Mouse (Mus musculus) cerebellum, adult 8-10 months (tissue): ENCODE results near the gene Coro2a.
"Not testable (repeated sequence)": the region's sequence is repeated elsewhere in the genome, so short reads cannot be mapped to it uniquely, and the experiment has no call there.

Source experiments
- DNase-seq: peaks from one replicate; pipeline ENCODE4 v3.0.0; 2022

Gene Coro2a

DNA sequence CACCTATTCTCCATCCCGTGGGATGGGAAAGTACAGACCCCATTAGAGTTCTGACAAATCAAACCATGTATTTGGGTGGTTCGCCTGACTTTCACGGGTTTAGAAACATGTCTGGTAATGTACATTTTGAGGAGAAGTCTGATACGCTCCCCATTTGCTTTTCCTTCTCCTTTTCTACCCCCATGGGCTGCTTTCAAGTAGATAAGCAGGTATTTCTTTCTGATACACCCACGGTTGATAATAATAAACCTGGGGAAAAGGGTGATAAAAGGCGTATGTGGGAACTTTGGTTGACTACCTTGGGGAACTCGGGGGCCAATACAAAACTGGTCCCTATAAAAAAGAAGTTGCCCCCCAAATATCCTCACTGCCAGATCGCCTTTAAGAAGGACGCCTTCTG is 20.0 kb downstream of the Coro2a start:
- DNase-seq, result not testable (repeated sequence)

DNA sequence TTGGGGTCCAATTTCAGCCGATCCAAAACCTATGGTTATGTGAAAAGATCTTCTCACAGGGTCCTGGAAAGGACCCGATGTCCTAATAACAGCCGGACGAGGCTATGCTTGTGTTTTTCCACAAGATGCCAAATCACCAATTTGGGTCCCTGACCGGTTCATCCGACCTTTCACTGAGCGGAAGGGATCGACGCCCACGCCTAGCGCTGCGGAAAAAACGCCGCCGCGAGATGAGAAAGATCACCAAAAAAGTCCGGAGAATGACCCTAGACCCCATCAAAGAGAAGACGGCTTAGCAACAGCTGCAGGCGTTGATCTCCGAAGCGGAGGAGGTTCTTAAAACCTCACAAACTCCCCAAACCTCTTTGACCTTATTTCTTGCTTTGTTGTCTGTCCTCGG is 20.4 kb downstream of the Coro2a start:
- DNase-seq, result not testable (repeated sequence)

DNA sequence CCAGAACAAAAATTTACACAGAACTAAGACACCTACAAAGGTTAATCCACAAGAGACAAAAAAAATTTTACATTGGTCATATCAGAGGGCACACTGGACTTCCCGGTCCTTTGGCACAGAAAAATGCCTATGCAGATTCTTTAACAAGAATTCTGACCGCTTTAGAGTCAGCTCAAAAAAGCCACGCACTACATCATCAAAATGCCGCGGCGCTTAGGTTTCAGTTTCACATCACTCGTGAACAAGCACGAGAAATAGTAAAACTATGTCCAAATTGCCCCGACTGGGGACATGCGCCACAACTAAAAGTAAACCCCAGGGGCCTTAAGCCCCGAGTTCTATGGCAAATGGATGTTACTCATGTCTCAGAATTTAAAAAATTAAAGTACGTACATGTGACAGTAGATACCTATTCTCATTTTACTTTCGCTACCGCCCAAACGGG is 21.2 kb downstream of the Coro2a start:
- DNase-seq, result not testable (repeated sequence)

DNA sequence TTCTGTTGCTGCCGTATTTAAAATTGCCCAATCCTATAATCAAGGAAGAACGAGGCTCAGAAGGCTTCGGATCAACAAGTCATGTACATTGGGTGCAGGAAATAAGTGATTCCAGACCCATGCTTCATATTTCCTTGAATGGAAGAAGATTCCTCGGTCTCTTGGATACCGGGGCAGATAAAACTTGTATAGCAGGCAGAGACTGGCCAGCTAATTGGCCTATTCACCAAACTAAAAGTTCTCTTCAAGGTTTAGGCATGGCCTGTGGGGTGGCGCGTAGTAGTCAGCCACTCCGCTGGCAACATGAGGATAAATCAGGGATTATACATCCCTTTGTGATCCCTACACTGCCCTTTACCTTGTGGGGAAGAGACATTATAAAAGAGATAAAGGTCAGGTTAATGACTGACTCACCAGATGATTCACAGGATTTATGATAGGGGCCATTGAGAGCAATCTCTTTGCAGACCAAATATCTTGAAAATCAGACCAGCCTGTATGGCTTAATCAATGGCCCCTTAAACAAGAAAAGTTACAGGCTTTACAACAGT is 23.1 kb downstream of the Coro2a start:
- not testable (repeated sequence) for DNase-seq

DNA sequence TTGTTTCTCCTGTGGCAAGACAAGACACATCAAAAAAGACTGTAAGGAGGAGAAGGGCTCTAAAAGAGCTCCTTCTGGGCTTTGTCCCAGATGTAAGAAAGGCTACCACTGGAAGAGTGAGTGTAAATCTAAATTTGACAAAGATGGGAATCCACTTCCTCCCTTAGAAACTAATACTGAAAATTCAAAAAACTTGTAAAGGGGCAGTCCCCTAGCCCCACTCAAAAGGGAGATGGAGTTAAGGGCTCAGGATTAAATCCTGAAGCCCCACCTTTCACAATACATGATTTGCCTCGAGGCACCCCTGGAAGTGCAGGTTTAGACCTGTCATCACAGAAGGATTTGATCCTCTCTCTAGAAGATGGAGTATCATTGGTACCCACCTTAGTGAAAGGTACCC is 23.8 kb downstream of the Coro2a start:
- no peak for DNase-seq

DNA sequence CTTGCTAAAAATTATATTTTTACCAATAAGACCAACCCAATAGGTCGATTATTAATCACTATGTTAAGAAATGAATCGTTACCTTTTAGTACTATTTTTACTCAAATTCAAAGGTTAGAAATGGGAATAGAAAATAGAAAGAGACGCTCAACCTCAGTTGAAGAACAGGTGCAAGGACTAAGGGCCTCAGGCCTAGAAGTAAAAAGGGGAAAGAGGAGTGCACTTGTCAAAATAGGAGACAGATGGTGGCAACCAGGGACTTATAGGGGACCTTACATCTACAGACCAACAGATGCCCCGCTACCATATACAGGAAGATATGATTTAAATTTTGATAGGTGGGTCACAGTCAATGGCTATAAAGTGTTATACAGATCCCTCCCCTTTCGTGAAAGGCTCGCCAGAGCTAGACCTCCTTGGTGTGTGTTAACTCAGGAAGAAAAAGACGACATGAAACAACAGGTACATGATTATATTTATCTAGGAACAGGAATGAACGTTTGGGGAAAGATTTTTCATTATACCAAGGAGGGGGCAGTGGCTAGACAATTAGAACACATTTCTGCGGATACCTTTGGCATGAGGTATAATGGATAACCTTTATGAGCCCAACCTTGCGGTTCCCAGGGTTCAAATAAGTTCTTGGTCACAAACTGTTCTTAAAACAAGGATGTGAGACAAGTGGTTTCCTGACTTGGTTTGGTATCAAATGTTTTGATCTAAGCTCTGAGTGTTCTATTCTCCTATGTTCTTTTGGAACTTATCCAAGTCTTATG is 26.3 kb downstream of the Coro2a start:
- not testable (repeated sequence) for DNase-seq

DNA sequence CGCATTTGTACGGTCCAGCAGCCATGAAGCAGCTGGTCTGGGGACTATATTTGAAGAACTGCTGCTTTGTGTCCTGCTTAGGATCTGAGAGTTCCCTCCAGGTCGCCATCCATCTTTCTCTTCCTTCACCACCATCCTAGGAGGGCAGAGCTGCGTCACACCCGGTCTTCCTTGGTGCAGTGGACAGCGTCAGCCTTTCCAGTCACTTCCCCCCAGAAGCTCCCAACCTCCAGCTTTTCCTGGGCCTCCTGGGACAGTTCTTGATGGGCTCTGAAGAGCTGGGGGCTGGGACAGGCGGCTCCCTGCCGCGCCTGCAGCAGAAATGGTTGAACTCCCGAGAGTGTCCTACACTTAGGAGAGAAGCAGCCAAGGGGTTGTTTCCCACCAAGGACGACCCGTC is 27.2 kb downstream of the Coro2a start:
- DNase-seq, result no peak

DNA sequence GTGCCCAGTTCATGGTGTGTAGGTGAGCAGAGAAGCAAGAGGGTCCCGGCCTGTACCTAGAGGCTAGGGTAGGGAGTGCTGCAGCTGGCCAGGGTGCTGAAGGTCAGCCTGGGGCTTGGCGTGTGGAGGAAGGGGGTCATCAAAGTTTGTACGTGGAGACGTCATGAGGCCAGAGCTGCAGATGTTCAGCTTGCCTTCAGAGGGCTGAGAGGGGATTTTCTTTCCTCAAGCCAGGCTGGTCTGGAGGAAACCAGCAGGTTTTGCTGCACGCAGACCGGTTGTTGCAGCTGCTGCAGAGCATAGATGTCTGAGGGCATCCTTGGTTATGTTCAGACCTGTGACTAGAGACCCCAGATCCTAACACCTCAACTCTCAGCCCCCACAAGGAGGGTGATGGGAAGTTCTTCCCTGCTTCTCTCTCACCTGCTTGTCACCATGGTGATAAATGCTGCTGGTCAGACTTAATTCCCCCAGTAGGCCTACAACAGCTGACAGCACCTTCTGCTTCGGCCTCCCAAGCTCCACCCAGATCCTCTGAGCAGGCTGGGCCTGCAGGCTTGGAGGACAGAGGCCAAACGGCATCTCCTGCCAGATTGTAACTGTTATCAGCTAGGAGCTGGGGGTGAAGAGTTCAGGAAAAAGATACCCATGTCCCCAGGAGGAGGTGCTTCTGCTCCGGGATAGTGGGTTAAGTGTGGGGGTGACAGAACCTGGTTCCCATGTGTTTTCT is 27.8 kb downstream of the Coro2a start:
- DNase-seq, result peak; percentile 29

DNA sequence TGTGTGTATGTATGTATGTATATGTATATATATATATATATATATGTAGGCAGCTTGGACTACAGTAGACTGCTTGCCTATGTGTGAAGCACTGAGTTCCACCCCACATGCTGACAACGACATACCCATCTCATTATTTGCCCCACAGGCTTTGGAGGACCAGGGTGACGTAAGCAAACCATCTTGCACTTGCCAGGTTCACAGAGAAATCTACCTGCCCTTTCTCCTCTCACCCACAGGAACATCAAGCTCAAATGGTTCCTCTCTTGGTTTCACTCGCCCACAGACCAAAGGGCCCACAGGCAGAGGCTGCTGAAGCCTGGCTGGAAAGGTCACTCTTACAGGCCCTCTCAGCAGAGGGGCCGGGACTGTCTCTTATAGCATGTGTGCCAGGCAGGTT is 29.4 kb downstream of the Coro2a start:
- no peak for DNase-seq

DNA sequence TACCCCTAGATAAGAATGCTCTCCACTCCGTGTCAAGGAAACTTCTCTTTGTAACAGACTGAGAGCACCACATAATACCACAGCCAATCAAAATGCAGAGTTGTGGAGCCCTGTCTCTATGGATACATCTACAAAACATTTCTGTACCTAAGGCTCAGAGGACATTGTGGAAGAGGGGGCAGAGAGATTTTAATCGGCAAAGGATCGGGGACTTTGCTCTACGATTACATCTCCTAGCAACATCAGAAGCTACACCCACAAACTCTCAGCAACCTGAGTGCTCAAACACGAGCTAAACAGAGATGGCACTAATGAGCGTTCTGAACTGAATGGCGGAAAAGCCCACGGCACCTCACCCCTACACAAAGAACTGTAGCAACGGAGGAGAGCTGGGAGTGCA is 30.3 kb downstream of the Coro2a start:
- no peak for DNase-seq

DNA sequence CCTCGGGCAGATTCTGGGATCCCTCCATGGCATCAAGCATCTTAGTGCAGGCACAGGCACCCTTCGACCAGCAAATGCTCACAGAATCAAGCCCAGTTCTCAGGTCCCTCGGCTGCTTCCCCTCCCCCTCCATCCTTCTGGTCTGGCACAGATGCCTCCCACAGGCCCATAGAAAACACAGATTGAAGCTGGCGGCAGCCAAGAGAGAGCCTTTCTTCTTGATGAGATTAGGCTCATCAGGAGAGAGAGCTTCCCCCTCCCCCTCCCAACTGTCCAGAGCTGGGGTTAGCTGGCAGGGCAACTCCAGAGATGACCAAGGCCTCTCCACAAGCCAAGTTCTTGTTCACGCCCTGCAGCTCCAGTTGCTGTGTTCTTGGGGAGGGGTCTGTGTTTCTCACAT is 32.3 kb downstream of the Coro2a start:
- DNase-seq, result peak; percentile 59

DNA sequence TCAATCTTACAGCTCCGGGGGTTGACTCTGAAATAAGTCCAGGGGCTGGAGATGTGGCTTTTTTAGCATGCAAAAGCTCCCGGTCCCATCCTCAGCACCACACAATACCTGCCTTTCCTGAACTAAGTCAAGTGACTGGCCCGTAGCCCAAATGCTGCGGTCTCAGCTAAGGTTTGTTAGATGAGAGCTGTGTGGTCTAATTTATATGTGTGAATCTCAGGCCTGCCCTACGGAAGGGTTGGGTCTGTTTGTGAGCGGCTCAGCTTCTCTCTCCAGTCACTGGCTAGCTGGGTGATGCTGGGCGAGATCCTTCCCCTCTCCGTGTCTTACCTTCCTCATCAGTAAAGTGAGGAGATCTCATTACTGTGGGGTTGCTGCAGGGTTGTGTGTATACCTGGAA is 33.8 kb downstream of the Coro2a start:
- DNase-seq, result peak; percentile 2

DNA sequence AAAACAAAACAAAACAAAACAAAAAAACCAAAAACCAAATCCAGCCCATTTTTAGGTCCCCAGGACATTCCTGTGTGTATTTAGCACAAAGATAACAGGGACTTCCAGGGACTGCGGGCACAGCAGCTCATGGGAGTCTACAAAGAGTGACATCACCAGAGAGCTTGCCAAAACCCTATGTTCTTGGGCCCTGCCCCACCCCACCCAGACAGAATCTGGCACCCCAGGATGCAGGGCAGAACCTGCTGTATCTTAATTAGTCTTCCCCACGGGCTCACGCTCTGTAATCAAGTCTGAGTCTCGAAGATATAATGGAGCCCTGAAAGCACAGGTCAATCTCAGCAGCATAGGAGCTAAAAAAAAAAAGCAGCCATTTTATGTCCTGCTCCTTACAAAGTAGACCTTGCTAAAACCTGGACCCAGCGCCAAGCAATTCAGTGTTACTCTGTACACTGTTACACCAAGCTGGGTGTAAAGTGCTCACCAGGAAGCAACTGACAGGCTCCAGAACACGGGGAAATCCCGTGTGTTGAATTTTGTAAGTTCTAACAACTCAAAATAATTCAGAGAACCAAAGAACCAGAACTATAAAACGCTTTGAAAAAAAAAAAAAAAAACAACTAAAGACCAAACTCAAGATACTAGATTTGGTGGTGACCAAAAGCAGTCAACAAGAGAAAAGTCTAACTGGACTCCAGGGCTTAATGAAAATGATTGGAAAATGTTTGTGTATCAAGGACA is 34.9 kb downstream of the Coro2a start:
- peak; percentile 15 for DNase-seq

DNA sequence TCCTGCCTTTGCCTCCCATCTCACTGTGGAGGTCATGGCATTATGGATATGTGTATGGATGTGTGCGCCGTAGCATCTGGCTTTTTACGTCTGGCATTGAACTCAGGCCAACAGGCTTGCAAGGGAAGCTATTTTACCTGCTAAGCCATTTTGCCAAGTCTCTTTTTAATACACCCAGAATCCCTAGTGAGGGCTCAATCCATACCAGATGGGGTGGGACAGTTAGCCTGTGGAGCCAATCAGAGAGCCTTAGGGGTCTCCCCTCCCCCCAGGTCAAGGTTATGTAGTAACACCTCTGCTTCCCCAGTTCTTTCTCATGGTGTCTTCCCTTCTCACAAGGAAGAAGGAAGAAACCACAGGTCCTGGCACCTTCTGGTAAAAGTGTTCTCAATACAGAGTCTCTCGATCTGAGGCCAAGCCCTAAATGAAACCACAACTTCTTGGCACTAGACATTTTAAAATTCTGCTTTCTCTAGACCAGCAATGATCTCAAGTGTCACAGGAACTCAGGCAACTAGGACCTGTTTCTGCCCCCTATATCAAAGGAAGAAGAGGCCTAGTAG is 36.5 kb downstream of the Coro2a start:
- peak; percentile 5 for DNase-seq

DNA sequence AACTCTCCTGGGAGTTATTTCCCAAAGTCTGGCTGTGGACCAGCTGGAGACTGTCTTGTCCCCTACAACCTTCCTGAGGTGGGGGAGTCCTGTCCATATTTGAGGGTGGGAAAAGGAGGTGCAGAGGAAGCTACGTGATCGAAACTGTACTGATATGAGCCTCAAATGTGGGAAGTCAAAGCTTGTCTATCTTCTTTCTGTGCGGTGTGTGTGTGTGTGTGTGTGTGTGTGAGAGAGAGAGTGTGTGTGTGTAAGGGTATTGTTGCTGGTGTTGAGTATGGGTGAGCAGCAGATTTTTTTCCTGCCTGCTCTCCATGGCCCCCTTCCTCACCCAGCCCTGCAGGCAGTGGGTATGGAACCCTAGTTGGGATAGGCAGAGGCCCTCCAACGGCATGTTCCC is 37.8 kb downstream of the Coro2a start:
- no peak for DNase-seq

DNA sequence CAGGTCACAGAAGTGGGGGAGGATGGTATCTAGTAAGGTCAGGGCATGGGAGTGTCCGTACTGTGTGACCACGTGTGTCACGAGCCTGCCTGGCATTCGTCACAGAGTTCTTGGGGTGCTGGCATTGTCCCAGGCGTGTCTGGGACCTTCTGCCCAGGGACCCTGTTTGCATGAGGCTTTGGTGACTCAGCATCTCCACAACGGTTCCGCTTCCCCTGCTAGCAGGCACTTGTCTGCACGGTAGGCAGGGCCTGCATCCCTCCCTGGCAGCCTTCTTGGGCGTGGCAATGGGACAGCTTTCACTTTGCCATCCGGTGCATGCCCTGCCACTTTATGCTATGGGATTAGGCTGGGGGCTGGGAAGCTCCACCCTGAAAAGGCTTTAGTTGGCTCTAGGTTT is 38.2 kb downstream of the Coro2a start:
- peak; percentile 20 for DNase-seq

DNA sequence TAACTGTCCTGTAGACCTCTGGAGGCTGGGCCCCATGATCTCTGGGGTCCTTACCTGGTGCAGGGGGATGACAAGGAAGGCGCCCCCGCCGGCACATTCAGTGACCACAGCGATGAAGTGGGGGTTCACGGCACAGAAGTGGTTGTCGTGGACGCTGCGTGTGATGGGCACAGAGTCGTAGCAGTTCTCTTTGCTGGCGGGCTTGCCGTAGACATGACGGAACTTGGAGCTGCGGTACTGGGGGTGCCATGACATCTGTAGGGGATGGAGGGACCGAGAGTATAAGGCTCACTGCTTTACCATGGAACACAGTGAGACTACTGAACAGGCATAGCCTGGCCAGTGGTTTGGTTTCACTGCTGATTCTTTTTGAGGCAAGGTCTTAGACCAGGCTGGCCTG is 39.2 kb downstream of the Coro2a start:
- peak; percentile 1 for DNase-seq

DNA sequence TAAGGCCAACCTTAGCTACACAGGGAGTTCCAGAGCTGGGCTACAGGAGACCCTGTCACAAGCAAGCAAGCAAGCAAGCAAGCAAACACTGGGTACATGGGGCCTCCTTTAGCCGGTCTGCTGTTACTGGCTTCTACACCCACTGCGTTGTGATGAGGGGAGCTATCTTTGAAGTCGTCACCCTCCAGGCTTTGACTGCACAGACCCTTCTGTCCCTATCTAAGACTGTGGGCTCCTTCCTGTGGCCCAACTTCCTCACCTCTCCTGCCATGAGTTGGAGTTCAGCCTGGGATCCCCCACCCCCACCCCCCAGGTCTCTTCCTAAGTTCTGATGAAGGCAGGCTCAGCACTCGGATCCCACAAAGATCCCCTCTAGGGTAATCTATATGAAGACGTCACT is 40.0 kb downstream of the Coro2a start:
- no peak for DNase-seq

DNA sequence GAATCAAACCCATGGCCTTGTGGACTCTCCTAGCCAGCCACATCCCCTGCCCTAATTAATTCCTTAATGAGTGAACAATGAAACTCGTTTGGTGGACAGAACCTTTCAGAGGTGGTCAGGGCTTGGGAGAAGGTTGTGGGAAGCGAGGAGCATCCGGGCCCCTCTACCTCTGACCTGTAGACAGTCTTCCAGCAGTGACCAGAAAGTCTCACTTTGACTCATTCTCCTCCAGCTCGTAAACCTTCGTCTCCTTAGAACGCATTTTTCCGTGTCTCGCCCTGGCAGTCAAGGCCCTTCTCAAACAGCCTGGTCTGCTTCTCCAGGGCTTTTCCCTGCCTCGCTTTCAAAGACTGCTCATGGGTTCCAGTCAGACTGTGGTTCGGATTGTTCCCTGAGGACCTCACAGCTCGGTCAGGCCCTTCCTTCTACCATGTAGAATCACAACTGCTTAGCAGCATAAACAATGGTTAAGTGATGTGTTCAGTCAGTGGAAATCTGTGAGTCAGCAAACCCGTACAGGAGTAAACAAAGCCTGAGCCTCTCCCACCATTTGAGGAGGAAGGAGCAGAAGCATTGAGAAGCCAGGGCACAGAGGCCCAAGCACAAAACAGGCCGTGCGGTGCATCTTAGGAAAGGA is 41.8 kb downstream of the Coro2a start:
- no peak for DNase-seq

DNA sequence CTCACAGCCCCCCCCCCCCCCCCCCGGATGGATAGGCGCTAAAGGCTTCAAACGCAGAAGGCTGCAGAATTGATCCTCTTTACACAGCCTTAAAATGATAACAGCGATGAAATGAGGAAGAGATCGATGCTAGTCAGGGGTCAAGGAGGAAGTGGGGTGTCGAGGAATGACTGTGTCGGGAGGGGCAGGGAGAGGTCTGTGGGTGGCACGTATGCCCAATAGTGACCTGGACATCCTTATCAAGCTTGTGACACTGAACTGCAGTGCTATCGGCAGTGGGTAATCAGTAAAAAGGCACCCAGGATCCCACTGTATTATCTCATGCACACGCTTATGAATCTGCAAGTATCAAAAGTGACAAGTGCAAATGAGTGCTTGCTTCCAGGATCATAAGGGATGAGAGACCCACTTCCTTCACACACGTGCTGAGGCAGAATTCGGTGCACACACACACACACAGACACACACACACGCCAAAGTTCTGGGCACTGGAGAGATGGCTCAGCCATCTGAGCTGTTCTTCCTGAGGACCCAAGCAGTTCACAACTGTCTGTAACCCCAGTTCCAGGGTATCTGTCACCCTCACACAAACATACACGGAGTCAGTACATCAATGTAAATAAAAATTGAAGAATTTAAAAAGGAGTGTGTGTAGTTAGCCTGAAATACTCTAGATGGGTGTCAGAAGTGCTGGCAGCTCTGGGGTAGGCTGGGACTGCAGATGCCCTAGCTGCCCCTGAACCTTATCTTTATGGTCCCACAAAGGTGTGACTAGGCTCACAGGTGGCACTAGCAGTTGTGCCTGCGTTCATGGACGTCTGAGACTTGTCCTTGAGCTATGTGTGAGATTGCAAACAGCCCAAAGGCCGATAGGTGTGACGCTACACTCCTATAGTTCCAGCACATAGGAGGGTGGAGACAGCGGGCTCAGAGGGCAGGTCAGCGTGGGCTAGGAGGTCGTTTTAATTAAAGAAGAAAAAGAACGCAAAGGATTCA is 43.0 kb downstream of the Coro2a start:
- no peak for DNase-seq

DNA sequence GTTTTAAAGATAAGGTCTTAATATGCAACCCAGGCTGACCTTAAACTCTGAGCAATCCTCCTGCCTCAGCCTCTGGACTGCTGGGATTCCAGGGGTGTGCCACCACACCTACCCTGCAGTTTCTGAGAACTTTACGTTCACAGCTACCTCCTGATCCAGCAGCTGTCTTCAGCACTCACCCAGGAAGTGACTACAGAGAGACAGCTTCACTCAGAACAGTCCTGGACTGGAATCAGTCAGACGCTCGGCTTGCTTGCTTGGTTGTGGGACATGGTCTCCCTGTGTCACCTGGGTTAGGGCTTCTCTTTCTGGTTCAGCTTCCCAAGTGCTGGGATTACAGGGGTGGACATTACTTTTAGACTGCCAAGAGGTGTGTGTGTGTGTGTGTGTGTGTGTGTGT is 45.1 kb downstream of the Coro2a start:
- no peak for DNase-seq
